Mouse (Mus musculus) right cerebral cortex, postnatal 14 days (tissue): ENCODE data around the gene Rnf224.
A peak's percentile ranks its signal among the peaks of the same experiment; 100 is the strongest.

Experiments used
- DNase-seq: peaks from one replicate; pipeline ENCODE4 v3.0.0; 2022

The Rnf224 gene

GRCm38 (mm10) chr2:25225811-25226379 lies 10.7 kb downstream of the Rnf224 start:
- no peak for DNase-seq

GRCm38 (mm10) chr2:25224766-25225752 lies 11.5 kb downstream of the Rnf224 start:
- DNase-seq = peak; percentile 96

- no peak for DNase-seq
Observed at GRCm38 (mm10) chr2:25224492-25224765, 12.2 kb downstream of the Rnf224 start, which contains the start of gene Tubb4b. Gene Tubb4b, minus strand, starts transcription at chr2:25224702.

GRCm38 (mm10) chr2:25223681-25224491 lies 12.7 kb downstream of the Rnf224 start:
- peak; percentile 77 for DNase-seq

- no peak for DNase-seq
Observed at GRCm38 (mm10) chr2:25221331-25221772, 15.2 kb downstream of the Rnf224 start.

- no peak for DNase-seq
Observed at GRCm38 (mm10) chr2:25218445-25218844, 18.1 kb downstream of the Rnf224 start, which contains the start of gene Fam166a. Gene Fam166a, plus strand, starts transcription at chr2:25218745.

- DNase-seq = no peak
Observed at GRCm38 (mm10) chr2:25217666-25218065, 18.9 kb downstream of the Rnf224 start.

GRCm38 (mm10) chr2:25214444-25214843 lies 22.1 kb downstream of the Rnf224 start, which contains the start of gene Stpg3:
Gene Stpg3, minus strand, starts transcription at chr2:25214637.
- no peak for DNase-seq

GRCm38 (mm10) chr2:25213266-25213865 lies 23.2 kb downstream of the Rnf224 start:
- no peak for DNase-seq

GRCm38 (mm10) chr2:25211121-25211670 lies 25.4 kb downstream of the Rnf224 start, which contains the start of gene Nelfb:
Gene Nelfb, minus strand, starts transcription at chr2:25211489.
- peak; percentile 83 for DNase-seq

GRCm38 (mm10) chr2:25210686-25211085 lies 25.9 kb downstream of the Rnf224 start:
- no peak for DNase-seq

- DNase-seq = no peak
Observed at GRCm38 (mm10) chr2:25207593-25207992, 29.0 kb downstream of the Rnf224 start.

GRCm38 (mm10) chr2:25203631-25204214 lies 32.9 kb downstream of the Rnf224 start:
- no peak for DNase-seq

- DNase-seq = no peak
Observed at GRCm38 (mm10) chr2:25200631-25201030, 36.0 kb downstream of the Rnf224 start.

- no peak for DNase-seq
Observed at GRCm38 (mm10) chr2:25197946-25198345, 38.6 kb downstream of the Rnf224 start.

GRCm38 (mm10) chr2:25197191-25197590 lies 39.4 kb downstream of the Rnf224 start:
- no peak for DNase-seq

GRCm38 (mm10) chr2:25196172-25196954 lies 40.2 kb downstream of the Rnf224 start, which contains the start of gene Tor4a:
Gene Tor4a, minus strand, starts transcription at chr2:25196886.
- DNase-seq = peak; percentile 31

- no peak for DNase-seq
Observed at GRCm38 (mm10) chr2:25195211-25196156, 41.1 kb downstream of the Rnf224 start.

GRCm38 (mm10) chr2:25194486-25195171 lies 42.0 kb downstream of the Rnf224 start:
- no peak for DNase-seq
